In genomic region chr3:34639031-34639872, GRCm38 (mm10) we compare ENCODE assay signal across 9 mouse cellular contexts. TPM values are rescaled to one million over a fixed set of nuclear protein-coding genes. Genes with fewer than 3 reads are reported as not detected.
DNase-seq lines count a peak whose midpoint lies in the region; ATAC-seq lines count a peak whose summit lies in the region.
"Had no signal": no experiment of that assay in that cellular context is flagged by ENCODE, and none has a peak within 500 bp of the region (broad histone marks: within the 10 kb centered on the region; RNA-seq: fewer than 3 reads in every experiment).

No protein-coding gene starts in this region.

- WGBS in embryonic facial prominence, embryonic 11.5 days: 4% methylated on average over 24 of the region's 24 CpGs

- 0 out of 2 replicates have a peak overlapping the region, but pooled peaks have one; percentile 7 for H3K4me3 ChIP-seq in embryonic facial prominence, embryonic 11.5 days (ENCODE audit: low read depth, low read length)
- H3K4me3 ChIP-seq: liver, embryonic 15.5 days had no signal

- no peaks in the 10 kb centered on the region for H3K9me3 ChIP-seq in embryonic facial prominence, embryonic 11.5 days (replicated peaks; ENCODE audit: control insufficient read depth, low read length)
- H3K9me3 ChIP-seq: liver, embryonic 15.5 days had no signal

- peaks cover 5% of the 10 kb centered on the region; the same call in 1 of the 2 replicates for H3K4me1 ChIP-seq in embryonic facial prominence, embryonic 11.5 days (ENCODE audit: control insufficient read depth, insufficient read depth, low read length)
- H3K4me1 ChIP-seq: liver, embryonic 15.5 days had no signal

- peak overlapping the region; percentile 14; the same call in 1 of the 2 replicates for H3K9ac ChIP-seq in embryonic facial prominence, embryonic 11.5 days (replicated peaks; ENCODE audit: low read length)
- H3K9ac ChIP-seq: liver, embryonic 15.5 days had no signal

- H3K4me2 ChIP-seq in embryonic facial prominence, embryonic 11.5 days (ENCODE audit: low read depth, low read length): peak overlapping the region; percentile 14
- H3K4me2 ChIP-seq: liver, embryonic 15.5 days had no signal

- peak; percentile 47; the same call in 1 of the 2 replicates for ATAC-seq in embryonic facial prominence, embryonic 11.5 days (replicated peaks; ENCODE audit: insufficient number of reproducible peaks, low FRiP score, low TSS enrichment, low read depth)
- ATAC-seq in inflammation-experienced regulatory T-cells, adult 6 months: no peak

- DNase-seq in layer of hippocampus, postnatal 10 days (ENCODE audit: low spot score in 2 of 2): peak; percentile 50 to 70
- DNase-seq in layer of hippocampus, adult 11-12 months (ENCODE audit: low spot score): no peak
- peak; percentile 85 for DNase-seq in ZHBTc4 (ENCODE audit: low read depth, low spot score)
- DNase-seq in embryonic facial prominence, embryonic 11.5 days (ENCODE audit: low spot score): peak; percentile 84
- DNase-seq in kidney, postnatal 4 days: peak; percentile 41 to 67
- peak; percentile 63 for DNase-seq in retina, postnatal 7 days (ENCODE audit: low read depth, low spot score)
- DNase-seq in heart, adult 9 months (ENCODE audit: low spot score in 2 of 2): no peak

- no peak overlapping the region for H3K27ac ChIP-seq in embryonic facial prominence, embryonic 11.5 days (replicated peaks; ENCODE audit: low read depth, low read length)
- H3K27ac ChIP-seq: liver, embryonic 15.5 days had no signal

- no peaks in the 10 kb centered on the region for H3K36me3 ChIP-seq in embryonic facial prominence, embryonic 11.5 days (replicated peaks; ENCODE audit: control insufficient read depth, insufficient read depth, low read depth, low read length)
- H3K36me3 ChIP-seq: liver, embryonic 15.5 days had no signal

- H3K27me3 ChIP-seq in embryonic facial prominence, embryonic 11.5 days (ENCODE audit: control insufficient read depth, insufficient read depth, low read length): peaks cover 28% of the 10 kb centered on the region

RNA-seq across cellular contexts. Expression of gene Sox2, which starts 11.0 kb away (rescaled TPM):
- total RNA-seq in layer of hippocampus, postnatal 10 days (2021): 10 to 100 TPM; 50.8 to 52.7 TPM
- 13.2 and 13.7 TPM in 2 replicates for polyA plus RNA-seq in embryonic facial prominence, embryonic 11.5 days (2014; fragmentation: Nextera tagmentation; extraction: Ambion mirVana)
- polyA plus RNA-seq in inflammation-experienced regulatory T-cells, adult 6 months (2017; shearing (Covaris generic)): not detected
- polyA plus RNA-seq: liver, embryonic 15.5 days had no signal

Comparison
In these comparisons a context has a peak if more than half of its experiments do, and no peak if none do; other contexts are left out.
1. DNase-seq: peak in layer of hippocampus, postnatal 10 days (2 of 2), ZHBTc4 (single experiment), embryonic facial prominence, embryonic 11.5 days (single experiment), kidney, postnatal 4 days (2 of 2) and retina, postnatal 7 days (single experiment); none in layer of hippocampus, adult 11-12 months (single experiment) and heart, adult 9 months (0 of 2).
2. RNA of gene Sox2, which starts 11.0 kb away (polyA plus RNA-seq): 13.2 to 13.7 TPM in embryonic facial prominence, embryonic 11.5 days; not detected in inflammation-experienced regulatory T-cells, adult 6 months; every median in the first group is over 10 times any median in the second.